Mouse (Mus musculus) layer of hippocampus, postnatal 14 days (tissue): ENCODE results near the gene Olfr1026. TPM values are rescaled to one million over a fixed set of nuclear protein-coding genes. Genes with fewer than 3 reads are reported as not detected.

ENCODE experiments used
- DNase-seq, 2 experiments: peaks; one replicate each; pipeline ENCODE4 v3.0.0; 2021 to 2022; ENCODE audit warnings: low spot score in 2 of 2, mixed read lengths in 1 of 2
- long read RNA-seq, 2 experiments: library from polyadenylated mRNA; stranded (forward); transcript quantifications; one replicate each; pipeline ENCODE4 v2.0.0; 2021
- total RNA-seq, 2 experiments: library from RNA; stranded (reverse); gene quantifications; 2 replicates each; pipeline ENCODE4 v1.2.3; 2021

The Olfr1026 gene
- not detected for total RNA-seq
- long read RNA-seq, experiment 1: 0 reads
- long read RNA-seq, experiment 2: 0 reads

DNA sequence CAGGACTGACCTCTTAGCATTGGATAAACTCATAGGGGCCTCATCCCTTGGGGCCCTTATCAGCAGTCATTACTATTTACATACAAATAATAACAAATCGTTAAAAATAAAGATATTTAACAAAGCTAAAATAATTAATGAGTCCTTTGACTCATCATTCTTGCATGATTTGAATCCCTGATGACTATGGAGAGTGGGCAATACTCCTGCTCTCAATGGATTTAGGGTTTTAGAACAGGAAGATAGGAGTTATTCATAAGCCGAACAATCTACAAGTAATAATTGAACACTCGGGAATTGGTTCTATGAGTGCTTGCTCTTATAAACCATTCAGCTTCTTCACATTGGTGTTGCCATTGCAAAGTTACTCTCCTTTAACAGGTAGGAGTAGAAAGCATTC is at the start of gene Olfr1026:
Gene Olfr1026 (plus strand): TSS at position 301 of the 400 bp plus-strand sequence.
- no peak for DNase-seq

DNA sequence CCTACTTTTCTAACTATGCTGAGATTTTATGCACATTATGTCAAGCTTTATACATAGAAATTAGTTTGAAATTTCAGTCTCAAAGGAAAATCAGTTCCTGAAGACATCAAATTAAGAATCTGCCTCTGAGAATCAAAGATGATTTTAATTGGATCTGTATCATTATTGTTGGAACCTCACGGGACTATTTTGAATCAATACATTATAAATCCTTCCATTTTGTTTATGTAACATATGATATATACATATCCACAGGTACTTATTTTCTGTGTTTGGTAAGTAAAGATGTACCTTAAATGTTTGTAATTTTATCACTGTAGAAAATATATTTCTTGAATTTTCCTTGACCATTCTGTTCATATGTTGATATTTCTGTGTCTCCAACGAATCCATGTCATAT is 36.0 kb upstream of the Olfr1026 start, which contains the start of gene Olfr1023:
Gene Olfr1023 (plus strand): TSS at position 301 of the 400 bp plus-strand sequence.
- no peak for DNase-seq

DNA sequence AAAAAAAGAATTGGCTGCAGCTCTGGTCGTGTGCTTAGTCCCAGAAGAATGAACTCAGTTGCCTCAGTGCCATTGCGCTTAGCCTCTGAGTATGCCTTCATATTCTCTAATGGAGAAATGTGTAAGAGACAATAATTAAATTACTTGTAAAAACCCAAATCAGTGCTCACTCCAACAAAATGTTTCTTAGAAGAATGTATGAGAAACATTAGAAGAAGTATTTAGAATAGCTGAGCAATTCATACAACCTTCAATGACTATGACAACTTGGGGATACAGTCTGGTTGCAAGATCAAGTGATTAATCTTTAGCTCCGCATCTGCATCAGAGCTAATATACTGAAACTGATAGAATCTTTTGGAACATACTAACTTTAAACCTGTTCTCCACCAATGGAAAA is 16.4 kb upstream of the Olfr1026 start, which contains the start of gene Olfr1024:
Gene Olfr1024 (minus strand): TSS at position 101 of the 400 bp plus-strand sequence.
- no peak for DNase-seq

DNA sequence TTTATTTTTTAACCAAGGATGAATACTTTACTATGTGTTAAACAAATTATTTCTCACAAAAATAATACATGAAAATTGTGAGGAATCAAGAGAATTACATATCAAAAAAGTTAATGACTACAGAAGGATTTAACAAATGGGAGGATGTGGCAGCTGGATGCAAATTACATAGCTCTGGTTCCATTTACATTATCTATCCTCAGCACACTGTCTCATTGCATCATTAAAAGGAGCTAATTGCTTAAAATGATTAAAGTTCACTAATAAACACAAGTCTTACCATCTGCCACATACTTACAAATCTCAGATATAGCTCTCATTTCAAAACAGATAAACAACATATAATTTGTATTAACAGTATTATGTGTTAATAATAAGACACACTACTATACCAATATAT is 8.2 kb upstream of the Olfr1026 start:
- DNase-seq: no peak

- no peak for DNase-seq
Observed at GRCm38 (mm10) chr2:85914893-85915292, 6.5 kb upstream of the Olfr1026 start, which contains the start of gene Olfr1025-ps1. Gene Olfr1025-ps1 (plus strand): TSS chr2:85915193.

GRCm38 (mm10) chr2:85950137-85950536 is 28.8 kb downstream of the Olfr1026 start, which contains the start of gene Olfr1028:
Gene Olfr1028 (plus strand): TSS chr2:85950437.
- no peak for DNase-seq

- no peak for DNase-seq
Observed at GRCm38 (mm10) chr2:85973595-85973994, 52.2 kb downstream of the Olfr1026 start, which contains the start of gene Olfr1029. Gene Olfr1029 (plus strand): TSS chr2:85973895.

Other genes with a start within 250 kb of the Olfr1026 start
- gene Olfr1006, start 242.8 kb upstream of the Olfr1026 start, total RNA-seq: not detected
- gene Olfr1008, start 232.1 kb upstream of the Olfr1026 start, total RNA-seq: not detected
- not detected for gene Olfr1009, start 206.1 kb upstream of the Olfr1026 start, total RNA-seq
- not detected for gene Olfr1012, start 158.8 kb upstream of the Olfr1026 start, total RNA-seq
- not detected for gene Olfr1013, start 154.5 kb upstream of the Olfr1026 start, total RNA-seq
- gene Olfr1014, start 148.8 kb upstream of the Olfr1026 start, total RNA-seq: not detected
- gene Olfr1015, start 139.5 kb upstream of the Olfr1026 start, total RNA-seq: not detected
- gene Olfr1016, start 119.0 kb upstream of the Olfr1026 start, total RNA-seq: not detected
- gene Olfr1018, start 103.1 kb upstream of the Olfr1026 start, total RNA-seq: not detected
- gene Olfr1019, start 76.1 kb upstream of the Olfr1026 start, total RNA-seq: not detected
- not detected for gene Olfr1020, start 74.5 kb upstream of the Olfr1026 start, total RNA-seq
- not detected for gene Olfr1022, start 53.0 kb upstream of the Olfr1026 start, total RNA-seq
- not detected for gene Olfr1023, start 35.9 kb upstream of the Olfr1026 start, total RNA-seq
- gene Olfr1024, start 16.5 kb upstream of the Olfr1026 start, total RNA-seq: not detected
- not detected for gene Olfr1025-ps1, start 6.4 kb upstream of the Olfr1026 start, total RNA-seq
- not detected for gene Olfr1028, start 28.9 kb downstream of the Olfr1026 start, total RNA-seq
- not detected for gene Olfr1029, start 52.3 kb downstream of the Olfr1026 start, total RNA-seq
- not detected for gene Olfr1030, start 57.7 kb downstream of the Olfr1026 start, total RNA-seq
- not detected for gene Olfr1031, start 68.7 kb downstream of the Olfr1026 start, total RNA-seq
- not detected for gene Olfr1032, start 84.0 kb downstream of the Olfr1026 start, total RNA-seq
- not detected for gene Olfr1033, start 99.1 kb downstream of the Olfr1026 start, total RNA-seq
- gene Olfr1034, start 124.3 kb downstream of the Olfr1026 start, total RNA-seq: not detected
- gene Olfr1036, start 152.4 kb downstream of the Olfr1026 start, total RNA-seq: not detected
- not detected for gene Olfr1037, start 165.8 kb downstream of the Olfr1026 start, total RNA-seq
- gene Olfr1039, start 214.4 kb downstream of the Olfr1026 start, total RNA-seq: not detected
- not detected for gene Olfr1040, start 225.2 kb downstream of the Olfr1026 start, total RNA-seq
- gene Olfr1042, start 240.3 kb downstream of the Olfr1026 start, total RNA-seq: not detected
- gene Olfr1043, start 246.0 kb downstream of the Olfr1026 start, total RNA-seq: not detected